Mouse (Mus musculus) heart, adult 11 months (tissue): ENCODE measurements at regions not wholly inside any gene's neighbourhood (a gene's known extent, or its start where the extent isn't known, plus 50 kb on each side); places are given as distances from the start of the nearest gene placed in this dataset.
"Not testable (repeated sequence)": the region's sequence is repeated elsewhere in the genome, so short reads cannot be mapped to it uniquely, and the experiment has no call there.

Experiments used
- DNase-seq: peaks from one replicate; pipeline ENCODE4 v3.0.0; 2022

DNA sequence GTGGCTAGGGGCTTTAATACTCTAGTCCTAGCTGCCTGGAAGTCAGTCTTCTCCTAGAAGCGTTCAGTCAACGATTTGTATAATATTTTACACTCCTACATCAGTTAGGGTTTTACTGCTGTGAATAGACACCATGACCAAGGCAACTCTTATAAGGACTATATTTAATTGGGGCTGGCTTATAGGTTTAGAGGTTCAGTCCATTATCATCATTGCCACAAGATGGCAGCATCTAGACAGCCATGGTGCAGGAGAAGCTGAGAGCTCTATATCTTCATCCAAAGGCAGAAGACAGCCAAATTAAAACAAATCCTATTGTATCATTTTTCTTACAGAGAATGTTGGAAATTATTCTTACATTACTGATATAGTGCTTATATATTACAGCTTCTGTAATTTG lies 167.0 kb upstream of the Ndn start:
- no peak for DNase-seq

DNA sequence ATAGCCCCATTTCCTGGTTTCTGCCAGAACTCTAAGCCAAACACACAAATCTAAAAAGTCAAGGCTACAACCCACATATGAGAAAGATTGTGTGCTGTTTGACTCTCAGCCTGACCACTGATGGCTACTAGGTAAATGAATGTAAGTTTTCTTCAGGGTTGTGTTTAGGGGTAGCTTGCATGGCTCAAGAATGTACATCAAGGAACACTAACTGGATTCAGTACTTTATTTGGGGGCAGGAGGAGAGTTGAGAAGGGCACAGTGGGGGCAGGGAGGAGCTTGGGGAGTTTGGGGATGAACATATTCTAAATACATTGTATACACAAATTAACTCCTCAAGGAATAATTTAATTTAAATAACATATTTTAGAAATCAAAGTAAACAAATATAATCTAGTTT lies 137.8 kb upstream of the Ndn start:
- no peak for DNase-seq

DNA sequence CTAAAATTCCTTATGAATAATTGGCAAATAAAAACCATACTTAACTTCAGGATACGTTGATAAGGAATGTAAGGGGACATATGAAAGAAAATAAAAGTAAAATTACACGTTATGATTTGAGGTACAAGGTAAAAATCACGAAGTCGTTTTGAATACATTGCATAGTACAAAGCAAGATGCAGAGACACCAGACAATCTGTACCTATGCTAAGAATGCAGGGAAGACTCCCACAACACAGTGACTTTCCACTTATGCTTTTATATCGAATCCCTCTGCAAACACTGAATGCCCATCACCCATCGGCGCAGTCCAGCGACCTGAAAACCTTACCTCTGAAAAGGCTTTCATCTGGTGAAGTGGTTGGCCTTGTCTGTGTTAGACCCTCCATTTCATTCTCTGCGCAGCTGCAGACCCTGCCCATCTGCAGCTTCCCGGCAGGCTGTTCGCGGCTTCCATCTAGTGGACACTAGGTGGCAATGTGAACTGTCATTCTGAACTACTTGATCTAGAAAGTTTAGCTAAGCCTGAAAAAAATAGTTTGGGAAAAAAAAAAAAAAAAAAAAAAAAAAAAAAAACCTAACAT lies 137.2 kb upstream of the Ndn start:
- no peak for DNase-seq

DNA sequence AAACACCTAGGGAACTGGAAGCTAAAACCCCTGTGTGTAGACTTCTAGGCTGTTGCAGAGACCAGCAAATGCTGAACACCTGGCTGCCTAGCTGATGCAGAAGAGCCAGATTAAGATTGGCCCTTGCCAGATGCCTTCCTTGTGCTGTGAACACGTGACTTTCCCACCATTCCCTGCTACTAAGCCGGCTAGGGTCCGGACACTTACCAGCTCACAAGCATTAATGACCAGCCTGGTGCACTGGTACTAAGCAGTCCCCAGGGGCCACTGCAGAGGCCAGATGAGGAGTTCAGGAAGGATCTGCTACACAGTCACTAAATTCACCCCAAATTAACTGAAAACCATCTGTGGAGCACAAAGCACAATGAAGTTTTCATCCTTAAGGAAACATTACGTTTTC lies 121.2 kb upstream of the Ndn start:
- DNase-seq = no peak

DNA sequence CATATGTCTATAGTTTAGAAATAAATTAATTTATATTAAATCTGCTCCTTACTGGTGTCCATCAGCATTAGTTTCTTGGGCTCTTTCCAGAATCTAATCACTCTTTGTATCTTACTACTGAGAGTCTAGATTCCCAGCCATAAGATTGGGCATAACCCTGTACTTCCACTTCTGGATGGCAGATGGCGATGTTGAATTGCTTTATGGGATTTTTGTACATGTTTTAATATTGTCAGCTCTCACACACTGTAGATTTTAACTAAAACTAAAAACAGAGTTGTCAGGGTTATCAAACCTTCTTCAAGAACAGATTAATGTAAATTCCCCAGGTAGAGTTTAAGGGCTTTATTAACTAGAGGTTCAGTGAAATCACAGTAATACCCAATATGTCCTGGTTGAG lies 118.6 kb upstream of the Ndn start:
- no peak for DNase-seq

DNA sequence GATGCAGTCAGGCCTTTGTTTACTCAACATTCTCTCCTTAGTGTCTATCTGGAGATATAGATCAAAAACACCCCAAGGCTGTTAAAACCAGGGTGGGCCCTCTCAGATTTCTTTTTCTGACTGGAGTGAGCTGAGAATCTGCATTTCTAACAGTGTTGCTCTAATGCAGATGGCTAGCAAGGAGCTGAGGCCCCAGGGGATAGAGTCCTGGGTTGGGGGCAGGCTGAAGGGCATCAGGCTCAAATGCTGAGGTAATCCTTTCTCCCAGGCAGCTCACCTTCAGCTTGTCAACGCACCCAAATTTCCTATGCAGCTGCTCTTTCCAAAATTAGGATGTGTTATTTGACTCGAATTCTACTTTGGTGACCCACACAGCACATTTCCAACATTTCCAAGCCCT lies 115.7 kb upstream of the Ndn start:
- DNase-seq = no peak

DNA sequence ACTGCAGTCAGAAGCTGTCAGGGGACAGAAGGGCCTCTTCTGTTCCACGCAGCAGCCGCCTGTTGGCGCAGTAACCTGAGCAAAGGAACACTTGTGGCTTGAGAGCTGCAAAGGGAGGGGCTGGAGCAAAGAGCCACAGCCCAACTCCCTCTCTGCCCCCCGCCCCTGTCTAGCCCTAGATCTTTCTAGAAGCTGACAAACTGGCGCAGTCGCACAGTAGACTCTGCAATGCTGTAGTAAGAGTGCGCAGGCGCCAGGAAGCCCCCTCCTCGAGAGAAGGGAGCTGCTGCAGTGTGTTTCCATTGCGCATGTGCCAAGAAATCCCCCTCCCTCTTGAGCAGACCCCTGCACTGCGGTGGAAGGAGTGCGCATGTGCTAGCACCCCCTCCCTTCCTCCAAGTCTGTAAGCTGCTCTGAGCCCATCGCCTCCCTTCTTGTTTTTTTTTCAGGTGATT lies 115.2 kb upstream of the Ndn start:
- DNase-seq = peak; percentile 80

DNA sequence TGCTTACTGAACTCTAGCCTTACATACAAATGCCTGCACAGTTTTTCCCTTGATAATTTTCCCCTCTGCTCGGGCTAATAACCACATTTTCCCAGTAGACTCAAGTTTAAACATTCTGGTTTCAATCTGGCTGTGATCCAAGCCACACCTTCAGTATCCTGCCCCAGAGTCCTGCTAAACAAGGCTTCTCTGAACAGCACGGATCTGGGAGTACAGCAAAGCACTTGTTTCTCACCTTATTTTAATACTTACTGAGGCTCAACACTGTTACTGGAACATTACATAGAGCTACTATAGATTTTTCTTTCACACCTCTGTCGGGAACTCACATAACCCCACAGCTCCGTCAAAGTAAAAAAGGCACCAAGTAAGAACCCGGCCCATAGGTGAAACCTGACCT lies 114.3 kb upstream of the Ndn start:
- DNase-seq = no peak

DNA sequence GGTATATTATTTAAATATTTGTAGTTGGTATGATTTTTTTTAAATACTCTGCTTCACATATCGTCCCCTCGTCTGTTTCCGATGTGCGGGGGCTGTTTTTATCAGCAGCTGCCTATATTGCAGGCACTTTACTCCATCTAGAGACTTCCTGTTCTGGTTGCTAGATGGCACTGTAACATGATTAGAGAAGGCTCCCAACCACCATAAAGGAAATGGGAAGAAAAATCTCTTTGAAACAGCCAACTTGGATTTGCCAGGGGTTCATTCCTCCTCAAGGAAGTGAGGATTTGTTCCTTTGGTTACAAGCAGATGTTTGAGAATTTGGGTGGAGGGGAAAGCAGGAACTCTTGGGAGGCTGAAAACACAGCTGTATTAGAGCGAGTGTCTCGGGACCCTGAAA lies 112.3 kb upstream of the Ndn start:
- no peak for DNase-seq

DNA sequence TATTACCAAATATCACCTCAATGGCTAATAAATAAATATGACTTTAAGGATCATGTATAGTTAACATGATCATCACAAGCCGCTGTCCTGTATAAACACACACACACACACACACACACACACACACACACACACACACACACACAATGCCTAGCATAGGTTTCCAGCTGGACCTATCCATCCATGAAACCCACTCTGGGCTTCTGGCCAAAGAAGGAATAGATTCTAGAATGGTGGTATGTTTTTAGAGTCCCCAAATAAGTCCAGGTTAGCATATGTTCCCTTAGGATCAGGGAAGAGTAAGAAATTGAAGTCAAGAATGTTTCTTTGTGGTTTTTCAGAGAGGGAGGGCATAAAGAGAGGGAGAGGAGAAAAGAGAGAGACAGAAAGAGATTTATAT lies 110.6 kb upstream of the Ndn start:
- no peak for DNase-seq

DNA sequence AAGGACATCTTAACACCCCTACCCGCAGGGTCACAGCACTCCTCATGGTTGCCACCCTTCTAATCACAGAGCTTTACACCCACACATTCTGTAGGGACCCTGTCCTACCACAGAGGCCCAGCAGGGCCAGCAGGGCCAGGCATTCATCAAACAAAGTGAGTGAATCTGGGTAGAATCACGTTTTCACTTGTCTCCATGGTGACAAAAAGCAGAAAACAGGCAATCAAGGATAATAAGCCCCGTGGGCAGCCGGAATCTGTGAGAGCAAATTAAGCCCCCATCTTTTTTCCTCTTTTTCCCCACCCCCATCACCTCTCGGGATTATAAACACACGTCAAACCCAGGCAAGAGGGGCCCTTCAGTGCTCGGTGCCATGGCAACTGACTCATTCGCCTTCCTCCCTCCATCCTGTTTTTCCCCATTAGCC lies 84.7 kb upstream of the Ndn start:
- DNase-seq = peak; percentile 82

DNA sequence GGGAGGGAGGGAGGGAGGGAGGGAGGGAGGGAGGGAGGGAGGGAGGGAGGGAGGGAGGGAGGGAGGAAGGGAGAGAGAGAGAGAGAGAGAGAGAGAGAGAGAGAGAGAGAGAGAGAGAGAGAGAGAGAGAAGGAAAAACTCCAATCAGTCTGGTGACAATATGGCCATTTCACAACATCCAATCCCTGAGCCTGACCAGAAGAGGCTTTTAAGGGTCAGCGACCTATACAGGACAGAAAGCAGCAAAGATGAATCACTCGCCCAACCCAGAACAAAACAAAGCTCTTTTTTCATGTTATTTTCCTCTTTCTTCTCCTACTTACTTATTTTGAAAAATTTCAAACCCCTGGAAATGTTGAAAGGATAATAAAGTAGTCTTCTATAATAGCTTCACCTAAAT lies 84.2 kb upstream of the Ndn start:
- not testable (repeated sequence) for DNase-seq

DNA sequence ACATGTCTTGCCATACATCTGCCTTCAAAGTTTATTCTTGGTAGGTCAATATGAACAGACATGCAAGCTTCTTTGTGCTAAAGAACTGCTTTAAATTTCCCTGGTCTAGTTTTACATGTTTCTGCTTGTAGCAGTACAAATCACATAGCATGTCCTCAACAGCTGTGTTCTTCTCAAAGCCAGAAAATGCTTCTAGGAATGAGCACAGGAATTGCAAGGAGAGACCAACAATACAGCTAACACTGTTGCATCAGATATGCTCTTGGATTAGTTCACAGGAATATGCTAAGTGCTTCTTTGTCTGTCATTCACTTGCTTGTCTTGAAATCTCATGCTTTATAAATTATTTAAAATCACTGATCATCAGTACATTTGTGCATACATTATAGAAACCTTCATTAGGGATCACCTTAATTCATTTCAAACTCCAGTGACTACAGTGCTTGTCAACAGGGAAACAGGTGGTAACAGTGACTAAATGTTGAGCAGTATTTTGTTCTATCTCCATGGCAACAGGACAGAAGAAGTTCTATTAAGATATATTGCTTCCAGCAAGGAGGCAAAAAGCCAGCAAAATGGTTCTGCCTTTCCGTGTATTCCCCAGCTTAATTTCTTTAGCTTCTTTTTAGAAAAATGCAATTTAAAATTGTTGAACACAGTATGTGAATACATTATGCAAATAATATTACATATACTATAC lies 77.1 kb upstream of the Ndn start:
- no peak for DNase-seq

DNA sequence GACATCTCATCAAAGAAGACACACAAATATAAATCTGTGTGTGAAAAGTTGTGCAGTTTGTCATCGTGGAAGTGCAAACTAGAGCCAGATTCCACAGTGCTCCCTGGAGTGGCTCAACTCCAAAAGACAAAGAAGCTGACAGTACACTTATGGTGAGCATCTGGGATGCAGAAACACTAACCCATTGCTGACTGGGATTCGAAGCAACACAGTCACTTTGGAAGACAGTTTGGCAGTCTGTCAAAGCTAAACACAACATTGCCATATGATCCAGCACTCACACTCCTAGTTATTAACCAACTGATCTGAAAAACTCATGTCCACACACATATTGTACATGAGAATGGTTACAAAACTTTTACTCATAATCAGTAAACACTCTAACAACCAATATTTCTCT lies 70.2 kb upstream of the Ndn start:
- DNase-seq = no peak

DNA sequence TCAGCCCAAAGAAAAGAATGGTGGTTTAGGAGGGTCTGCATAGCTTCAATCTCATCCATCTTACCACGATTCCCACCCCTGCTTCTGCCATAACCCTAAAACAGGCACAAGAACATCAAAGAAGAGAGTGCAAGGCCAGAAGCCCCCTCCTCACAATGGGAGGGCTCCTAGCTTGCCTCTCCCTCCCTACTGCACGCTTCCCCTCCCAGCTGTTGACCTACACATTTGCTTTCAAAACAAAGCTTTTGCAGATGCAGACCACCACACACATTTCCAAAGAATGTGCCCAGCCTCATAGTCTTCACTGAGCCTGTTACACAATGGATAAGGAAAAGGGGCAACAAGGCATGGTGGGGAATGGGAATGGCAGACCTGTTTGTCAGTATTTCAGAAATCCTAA lies 67.9 kb upstream of the Ndn start:
- DNase-seq = peak; percentile 53

DNA sequence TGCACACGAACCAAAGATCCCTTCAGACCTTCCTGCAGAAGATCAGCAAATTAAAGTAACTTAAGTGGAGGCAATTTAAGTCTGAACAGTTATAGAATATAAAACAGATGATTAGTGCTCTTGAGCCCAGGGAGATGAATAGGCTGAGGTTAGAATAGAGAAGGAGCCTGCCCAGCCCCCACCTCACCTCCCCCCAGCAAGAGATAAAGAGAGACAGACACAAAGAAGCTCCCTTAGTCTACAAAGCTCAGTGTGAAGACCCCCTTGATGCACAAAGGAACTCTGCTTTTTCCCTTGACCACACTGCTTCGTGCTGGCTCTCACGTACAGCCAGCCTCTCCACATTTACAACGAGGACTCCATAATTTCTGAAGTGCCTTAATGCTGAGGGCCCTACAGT lies 67.3 kb upstream of the Ndn start:
- no peak for DNase-seq
